Mouse (Mus musculus): Measurements from ENCODE around the gene Mettl1. TPM values are rescaled to one million over a fixed set of nuclear protein-coding genes. Genes with fewer than 3 reads are reported as not detected.
"Not testable (repeated sequence)": the region's sequence is repeated elsewhere in the genome, so short reads cannot be mapped to it uniquely, and the experiment has no call there.

Mettl1 gene
- polyA plus RNA-seq, 1 experiment from 2014 or later, result 47.6 TPM

GRCm38 (mm10) chr10:127072969-127073368 is 31.8 kb downstream of the Mettl1 start:
- H3K36me3 ChIP-seq (ENCODE audit: control insufficient read depth, insufficient read depth, low read length); H3K27ac ChIP-seq (replicated peaks; ENCODE audit: low read depth, low read length); H3K4me3 ChIP-seq (ENCODE audit: low read depth, low read length); H3K4me1 ChIP-seq (ENCODE audit: control insufficient read depth, insufficient read depth, low read length); ATAC-seq (ENCODE audit: insufficient number of reproducible peaks, low FRiP score, low TSS enrichment, low read depth); H3K4me2 ChIP-seq (ENCODE audit: low read depth, severe bottlenecking); H3K9ac ChIP-seq (ENCODE audit: low read length); H3K9me3 ChIP-seq (ENCODE audit: control insufficient read depth, low read length); DNase-seq (ENCODE audit: low spot score): not testable (repeated sequence)
- WGBS, result 80% methylated on average over 2 of the region's 2 CpGs
- H3K27me3 ChIP-seq (ENCODE audit: control insufficient read depth, insufficient read depth, low read length), result peaks cover 14% of the 10 kb centered on the region

GRCm38 (mm10) chr10:127073981-127074380 is 32.8 kb downstream of the Mettl1 start:
- 90% methylated on average over 1 of the region's 1 CpGs for WGBS
- no peak overlapping the region for H3K4me2 ChIP-seq (ENCODE audit: low read depth, severe bottlenecking)

GRCm38 (mm10) chr10:127075080-127075479 is 33.9 kb downstream of the Mettl1 start, which contains the start of gene Agap2:
Gene Agap2, plus strand, starts transcription at chr10:127075284.
- H3K27me3 ChIP-seq (ENCODE audit: control insufficient read depth, insufficient read depth, low read length), result peaks cover 35% of the 10 kb centered on the region
- no peaks in the 10 kb centered on the region for H3K36me3 ChIP-seq (ENCODE audit: control insufficient read depth, insufficient read depth, low read length)
- peaks cover 16% of the 10 kb centered on the region for H3K4me1 ChIP-seq (ENCODE audit: control insufficient read depth, insufficient read depth, low read length)
- H3K9me3 ChIP-seq (ENCODE audit: control insufficient read depth, low read length), result 0 out of 2 replicates have a peak, but pooled peaks cover 3% of the 10 kb centered on the region
- H3K4me3 ChIP-seq (ENCODE audit: low read depth, low read length), result no peak within 1 kb of the TSS
- 69% methylated on average over 9 of the region's 9 CpGs for WGBS
- no peak within 1 kb of the TSS for H3K9ac ChIP-seq (ENCODE audit: low read length)
- no peak within 1 kb of the TSS for H3K27ac ChIP-seq (replicated peaks; ENCODE audit: low read depth, low read length)
- ATAC-seq (ENCODE audit: insufficient number of reproducible peaks, low FRiP score, low TSS enrichment, low read depth), result no peak
- no peak for DNase-seq (ENCODE audit: low spot score)
- H3K4me2 ChIP-seq (ENCODE audit: low read depth, severe bottlenecking), result no peak within 1 kb of the TSS

More at GRCm38 (mm10) chr10:127073981-127074380, 32.8 kb downstream of the Mettl1 start:
- H3K9ac ChIP-seq (ENCODE audit: low read length), result no peak overlapping the region
- no peaks in the 10 kb centered on the region for H3K9me3 ChIP-seq (ENCODE audit: control insufficient read depth, low read length)
- no peak overlapping the region for H3K4me3 ChIP-seq (ENCODE audit: low read depth, low read length)
- H3K36me3 ChIP-seq (ENCODE audit: control insufficient read depth, insufficient read depth, low read length), result no peaks in the 10 kb centered on the region
- peaks cover 24% of the 10 kb centered on the region for H3K27me3 ChIP-seq (ENCODE audit: control insufficient read depth, insufficient read depth, low read length)
- DNase-seq (ENCODE audit: low spot score) (no peak), ATAC-seq (ENCODE audit: insufficient number of reproducible peaks, low FRiP score, low TSS enrichment, low read depth) (no peak)
- H3K4me1 ChIP-seq (ENCODE audit: control insufficient read depth, insufficient read depth, low read length), result peaks cover 11% of the 10 kb centered on the region; the same call in 1 of the 2 replicates
- H3K27ac ChIP-seq (replicated peaks; ENCODE audit: low read depth, low read length), result no peak overlapping the region

- 0 out of 2 replicates have a peak, but pooled peaks cover 3% of the 10 kb centered on the region for H3K9me3 ChIP-seq (ENCODE audit: control insufficient read depth, low read length)
- no peak overlapping the region for H3K27ac ChIP-seq (replicated peaks; ENCODE audit: low read depth, low read length)
- H3K27me3 ChIP-seq (ENCODE audit: control insufficient read depth, insufficient read depth, low read length), result peaks cover 40% of the 10 kb centered on the region
- 71% methylated on average over 8 of the region's 8 CpGs for WGBS
- ATAC-seq (ENCODE audit: insufficient number of reproducible peaks, low FRiP score, low TSS enrichment, low read depth) (no peak), DNase-seq (ENCODE audit: low spot score) (no peak)
- H3K4me3 ChIP-seq (ENCODE audit: low read depth, low read length), result no peak overlapping the region
- H3K4me1 ChIP-seq (ENCODE audit: control insufficient read depth, insufficient read depth, low read length), result peaks cover 19% of the 10 kb centered on the region
- no peak overlapping the region for H3K9ac ChIP-seq (ENCODE audit: low read length)
- H3K4me2 ChIP-seq (ENCODE audit: low read depth, severe bottlenecking), result no peak overlapping the region
- no peaks in the 10 kb centered on the region for H3K36me3 ChIP-seq (ENCODE audit: control insufficient read depth, insufficient read depth, low read length)
These were observed 34.4 kb downstream of the Mettl1 start for GRCm38 (mm10) chr10:127075651-127076050.

- DNase-seq (ENCODE audit: low spot score) (no peak), ATAC-seq (ENCODE audit: insufficient number of reproducible peaks, low FRiP score, low TSS enrichment, low read depth) (no peak)
- peaks cover 45% of the 10 kb centered on the region for H3K27me3 ChIP-seq (ENCODE audit: control insufficient read depth, insufficient read depth, low read length)
- WGBS, result 32% methylated on average over 4 of the region's 4 CpGs
- H3K9me3 ChIP-seq (ENCODE audit: control insufficient read depth, low read length), result 0 out of 2 replicates have a peak, but pooled peaks cover 3% of the 10 kb centered on the region
- no peak overlapping the region for H3K4me3 ChIP-seq (ENCODE audit: low read depth, low read length)
- H3K27ac ChIP-seq (replicated peaks; ENCODE audit: low read depth, low read length), result no peak overlapping the region
- no peak overlapping the region for H3K4me2 ChIP-seq (ENCODE audit: low read depth, severe bottlenecking)
- no peaks in the 10 kb centered on the region for H3K36me3 ChIP-seq (ENCODE audit: control insufficient read depth, insufficient read depth, low read length)
- peaks cover 21% of the 10 kb centered on the region for H3K4me1 ChIP-seq (ENCODE audit: control insufficient read depth, insufficient read depth, low read length)
- H3K9ac ChIP-seq (ENCODE audit: low read length), result no peak overlapping the region
These were observed 34.9 kb downstream of the Mettl1 start for GRCm38 (mm10) chr10:127076082-127076481.

GRCm38 (mm10) chr10:127077515-127077914 is 36.3 kb downstream of the Mettl1 start:
- H3K27me3 ChIP-seq (ENCODE audit: control insufficient read depth, insufficient read depth, low read length), result peaks cover 59% of the 10 kb centered on the region
- no peak overlapping the region for H3K4me3 ChIP-seq (ENCODE audit: low read depth, low read length)
- no peak overlapping the region for H3K4me2 ChIP-seq (ENCODE audit: low read depth, severe bottlenecking)
- H3K9ac ChIP-seq (ENCODE audit: low read length), result no peak overlapping the region
- ATAC-seq (ENCODE audit: insufficient number of reproducible peaks, low FRiP score, low TSS enrichment, low read depth) (no peak), DNase-seq (ENCODE audit: low spot score) (no peak)
- under 1% methylated on average over 10 of the region's 10 CpGs for WGBS
- 0 out of 2 replicates have a peak, but pooled peaks cover 3% of the 10 kb centered on the region for H3K9me3 ChIP-seq (ENCODE audit: control insufficient read depth, low read length)
- no peaks in the 10 kb centered on the region for H3K36me3 ChIP-seq (ENCODE audit: control insufficient read depth, insufficient read depth, low read length)
- peaks cover 26% of the 10 kb centered on the region for H3K4me1 ChIP-seq (ENCODE audit: control insufficient read depth, insufficient read depth, low read length)
- no peak overlapping the region for H3K27ac ChIP-seq (replicated peaks; ENCODE audit: low read depth, low read length)

GRCm38 (mm10) chr10:127078001-127078676 is 36.9 kb downstream of the Mettl1 start:
- H3K9ac ChIP-seq (ENCODE audit: low read length), result no peak overlapping the region
- WGBS, result 3% methylated on average over 12 of the region's 12 CpGs
- H3K4me1 ChIP-seq (ENCODE audit: control insufficient read depth, insufficient read depth, low read length), result peaks cover 26% of the 10 kb centered on the region
- H3K36me3 ChIP-seq (ENCODE audit: control insufficient read depth, insufficient read depth, low read length), result no peaks in the 10 kb centered on the region
- 0 out of 2 replicates have a peak, but pooled peaks have one; percentile 32 for ATAC-seq (ENCODE audit: insufficient number of reproducible peaks, low FRiP score, low TSS enrichment, low read depth)
- peak overlapping the region; percentile 43 for H3K4me3 ChIP-seq (ENCODE audit: low read depth, low read length)
- 0 out of 2 replicates have a peak, but pooled peaks cover 3% of the 10 kb centered on the region for H3K9me3 ChIP-seq (ENCODE audit: control insufficient read depth, low read length)
- H3K4me2 ChIP-seq (ENCODE audit: low read depth, severe bottlenecking), result peak overlapping the region; percentile 92; the same call in 1 of the 2 replicates
- H3K27ac ChIP-seq (replicated peaks; ENCODE audit: low read depth, low read length), result no peak overlapping the region
- DNase-seq (ENCODE audit: low spot score), result no peak
- peaks cover 65% of the 10 kb centered on the region for H3K27me3 ChIP-seq (ENCODE audit: control insufficient read depth, insufficient read depth, low read length)

GRCm38 (mm10) chr10:127078677-127079575 is 37.7 kb downstream of the Mettl1 start:
- Histone ChIP-seq H3K9ac (ENCODE audit: low read length) (peak overlapping the region; percentile 43), H3K36me3 (ENCODE audit: control insufficient read depth, insufficient read depth, low read length) (no peaks in the 10 kb centered on the region), H3K27me3 (ENCODE audit: control insufficient read depth, insufficient read depth, low read length) (peaks cover 73% of the 10 kb centered on the region), H3K9me3 (ENCODE audit: control insufficient read depth, low read length) (0 out of 2 replicates have a peak, but pooled peaks cover 3% of the 10 kb centered on the region), H3K27ac (replicated peaks; ENCODE audit: low read depth, low read length) (no peak overlapping the region), H3K4me3 (ENCODE audit: low read depth, low read length) (peak overlapping the region; percentile 43), H3K4me2 (ENCODE audit: low read depth, severe bottlenecking) (peak overlapping the region; percentile 92), H3K4me1 (ENCODE audit: control insufficient read depth, insufficient read depth, low read length) (peaks cover 26% of the 10 kb centered on the region)
- ATAC-seq (ENCODE audit: insufficient number of reproducible peaks, low FRiP score, low TSS enrichment, low read depth), result peak; percentile 7; the same call in 1 of the 2 replicates
- under 1% methylated on average over 35 of the region's 49 CpGs for WGBS
- peak; percentile 74 for DNase-seq (ENCODE audit: low spot score)
